Mouse (Mus musculus) embryonic fibroblast, embryonic 13.5 days (primary cell): ENCODE measurements around the gene Pkib.

Source experiments
- CTCF ChIP-seq: IDR thresholded peaks from 2 replicates; pipeline ENCODE4 v1.5.1; 2011; ENCODE audit warnings: mild to moderate bottlenecking, control low read depth, low read length, moderate library complexity, borderline replicate concordance; ENCODE audit not compliant: insufficient read depth
- POLR2A ChIP-seq: IDR thresholded peaks from 2 replicates; pipeline ENCODE4 v1.6.1; 2011; ENCODE audit warnings: low read depth, mild to moderate bottlenecking, control low read depth, low read length, moderate library complexity

DNA sequence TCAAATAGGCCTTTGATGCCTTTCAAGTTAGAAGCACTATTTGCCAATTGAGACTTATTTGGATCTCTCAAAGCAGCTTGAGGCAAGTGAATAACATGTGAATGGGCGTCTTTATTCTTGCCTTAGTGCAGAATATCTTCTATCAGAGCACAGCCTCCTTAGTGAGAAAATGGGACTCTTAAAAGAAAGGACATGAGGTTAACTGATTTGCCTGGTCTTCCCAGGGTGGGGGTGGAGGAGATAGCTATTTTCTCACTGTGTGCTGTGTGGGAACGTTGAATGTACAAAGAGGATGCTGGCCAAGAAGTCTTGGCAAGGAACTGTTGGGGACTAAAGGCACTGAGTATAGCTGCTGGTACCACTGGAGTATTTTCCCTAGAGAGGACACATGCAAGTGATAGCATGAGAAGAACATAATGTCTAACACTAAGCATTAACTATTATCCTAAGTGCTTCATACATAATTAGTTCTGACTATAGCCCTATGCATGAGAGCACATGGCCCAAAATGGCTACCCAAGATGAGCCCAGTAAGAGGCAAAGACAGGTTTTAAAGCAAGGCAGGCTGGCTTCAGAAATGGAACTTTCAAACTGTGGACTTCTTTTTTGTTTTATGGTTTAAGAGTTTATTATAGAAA lies 112.5 kb downstream of the Pkib start:
- TF ChIP-seq CTCF (no peak), POLR2A (no peak)
